Mouse (Mus musculus): ENCODE measurements at regions not wholly inside any gene's neighbourhood (a gene's known extent, or its start where the extent isn't known, plus 50 kb on each side); places are given as distances from the start of the nearest gene placed in this dataset.

- CTCF ChIA-PET = no interaction called here
Measured at GRCm38 (mm10) chr4:84102736-84103135, 572.3 kb downstream of the Bnc2 start.

GRCm38 (mm10) chr4:84108592-84108991, 566.5 kb downstream of the Bnc2 start:
- CTCF ChIA-PET = no interaction called here

- CTCF ChIA-PET = no interaction called here
Measured at GRCm38 (mm10) chr4:84109771-84110503, 565.1 kb downstream of the Bnc2 start.

GRCm38 (mm10) chr4:84114162-84115040, 560.7 kb downstream of the Bnc2 start:
- CTCF ChIA-PET = no interaction called here

- CTCF ChIA-PET = no interaction called here
Measured at GRCm38 (mm10) chr4:84118284-84118919, 556.7 kb downstream of the Bnc2 start.

- CTCF ChIA-PET = no interaction called here
Measured at GRCm38 (mm10) chr4:84119616-84120015, 555.5 kb downstream of the Bnc2 start.

GRCm38 (mm10) chr4:84120330-84120729, 554.7 kb downstream of the Bnc2 start:
- CTCF ChIA-PET = no interaction called here

- CTCF ChIA-PET = no interaction called here
Measured at GRCm38 (mm10) chr4:84121442-84121841, 553.6 kb downstream of the Bnc2 start.

- CTCF ChIA-PET = no interaction called here
Measured at GRCm38 (mm10) chr4:84126400-84126799, 548.7 kb downstream of the Bnc2 start.

GRCm38 (mm10) chr4:84127380-84127779, 547.7 kb downstream of the Bnc2 start:
- CTCF ChIA-PET = no interaction called here

GRCm38 (mm10) chr4:84130840-84131547, 544.1 kb downstream of the Bnc2 start:
- CTCF ChIA-PET = no interaction called here

- CTCF ChIA-PET = no interaction called here
Measured at GRCm38 (mm10) chr4:84135740-84136139, 539.3 kb downstream of the Bnc2 start.

- CTCF ChIA-PET = no interaction called here
Measured at GRCm38 (mm10) chr4:84137171-84137919, 537.7 kb downstream of the Bnc2 start.

GRCm38 (mm10) chr4:84149149-84150050, 525.7 kb downstream of the Bnc2 start:
- CTCF ChIA-PET = no interaction called here

GRCm38 (mm10) chr4:84150698-84151097, 524.4 kb downstream of the Bnc2 start:
- CTCF ChIA-PET = no interaction called here

GRCm38 (mm10) chr4:84151247-84151646, 523.8 kb downstream of the Bnc2 start:
- CTCF ChIA-PET = no interaction called here

GRCm38 (mm10) chr4:84151971-84152450, 523.1 kb downstream of the Bnc2 start:
- CTCF ChIA-PET = no interaction called here

GRCm38 (mm10) chr4:84153571-84153970, 521.5 kb downstream of the Bnc2 start:
- CTCF ChIA-PET = no interaction called here

- CTCF ChIA-PET = no interaction called here
Measured at GRCm38 (mm10) chr4:84157911-84158647, 517.0 kb downstream of the Bnc2 start.

GRCm38 (mm10) chr4:84163362-84163761, 511.7 kb downstream of the Bnc2 start:
- CTCF ChIA-PET = no interaction called here

Measured in spleen, embryonic (tissue).